Mouse (Mus musculus): Measurements from ENCODE around the gene Csrp1. TPM values are rescaled to one million over a fixed set of nuclear protein-coding genes. Genes with fewer than 3 reads are reported as not detected.

Csrp1 gene
- polyA plus RNA-seq, 1 experiment from 2014 or later: 34.1 TPM

DNA sequence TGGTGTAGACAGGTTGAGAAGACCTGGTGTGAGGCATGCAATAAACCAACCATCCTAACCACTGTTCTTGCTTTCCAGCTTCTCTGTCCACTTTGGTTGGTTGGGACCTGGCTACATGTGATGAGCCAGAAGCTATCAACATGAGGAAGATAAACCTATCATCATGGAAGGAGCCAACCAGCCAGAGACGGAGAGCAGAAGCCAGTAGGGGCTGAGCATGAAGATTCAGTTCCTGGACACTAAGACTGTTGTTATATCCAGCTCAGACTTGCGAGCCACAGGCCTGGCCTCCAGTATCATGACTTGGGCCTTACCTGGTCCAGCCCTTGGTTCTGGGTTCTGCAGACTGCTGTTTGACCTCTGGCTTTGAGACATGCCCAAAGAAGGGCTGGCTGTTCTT is 48.5 kb downstream of the Csrp1 start:
- ATAC-seq (ENCODE audit: low FRiP score) (no peak), DNase-seq (ENCODE audit: low spot score, missing footprints) (no peak)
- Histone ChIP-seq H3K4me3 (ENCODE audit: low read depth, low read length) (no peak overlapping the region), H3K36me3 (ENCODE audit: control insufficient read depth, insufficient read depth, low read length) (no peaks in the 10 kb centered on the region), H3K9me3 (ENCODE audit: control insufficient read depth, low read length) (no peaks in the 10 kb centered on the region), H3K4me1 (ENCODE audit: control insufficient read depth, insufficient read depth, low read length) (peaks cover 10% of the 10 kb centered on the region), H3K4me2 (no peak overlapping the region), H3K27ac (ENCODE audit: low read depth, low read length) (no peak overlapping the region), H3K9ac (ENCODE audit: low read length) (no peak overlapping the region), H3K27me3 (ENCODE audit: control insufficient read depth, insufficient read depth, low read length) (peaks cover 6% of the 10 kb centered on the region; the same call in 1 of the 2 replicates)
- WGBS: 89% methylated on average over 2 of the region's 2 CpGs

DNA sequence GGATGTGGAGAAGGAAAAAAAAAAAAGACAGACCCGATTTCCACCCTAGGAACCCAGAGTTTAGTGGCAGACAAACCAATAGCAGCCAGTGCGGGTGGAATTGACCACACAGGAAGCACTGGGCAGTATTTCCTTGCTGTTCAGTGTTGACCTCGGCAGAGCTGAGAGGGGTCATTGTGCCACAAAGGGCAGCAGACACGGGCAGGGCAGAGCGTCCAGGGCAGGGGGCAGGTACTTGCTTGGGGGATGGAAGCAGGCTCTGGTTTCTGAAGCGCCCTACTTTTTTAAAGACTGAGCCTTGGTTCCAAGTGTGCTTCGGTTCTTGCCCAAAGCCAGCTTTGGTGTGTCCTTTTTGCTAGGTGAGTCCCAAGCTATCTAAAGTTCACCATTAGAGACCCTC is 50.4 kb downstream of the Csrp1 start:
- WGBS: 87% methylated on average over 7 of the region's 7 CpGs
- no peaks in the 10 kb centered on the region for H3K9me3 ChIP-seq (ENCODE audit: control insufficient read depth, low read length)
- H3K27ac ChIP-seq (ENCODE audit: low read depth, low read length): no peak overlapping the region
- H3K4me2 ChIP-seq: no peak overlapping the region
- ATAC-seq (ENCODE audit: low FRiP score): no peak
- no peak overlapping the region for H3K9ac ChIP-seq (ENCODE audit: low read length)
- DNase-seq (ENCODE audit: low spot score, missing footprints): no peak
- no peak overlapping the region for H3K4me3 ChIP-seq (ENCODE audit: low read depth, low read length)
- peaks cover 10% of the 10 kb centered on the region for H3K4me1 ChIP-seq (ENCODE audit: control insufficient read depth, insufficient read depth, low read length)
- peaks cover 3% of the 10 kb centered on the region; the same call in 1 of the 2 replicates for H3K27me3 ChIP-seq (ENCODE audit: control insufficient read depth, insufficient read depth, low read length)
- H3K36me3 ChIP-seq (ENCODE audit: control insufficient read depth, insufficient read depth, low read length): no peaks in the 10 kb centered on the region

DNA sequence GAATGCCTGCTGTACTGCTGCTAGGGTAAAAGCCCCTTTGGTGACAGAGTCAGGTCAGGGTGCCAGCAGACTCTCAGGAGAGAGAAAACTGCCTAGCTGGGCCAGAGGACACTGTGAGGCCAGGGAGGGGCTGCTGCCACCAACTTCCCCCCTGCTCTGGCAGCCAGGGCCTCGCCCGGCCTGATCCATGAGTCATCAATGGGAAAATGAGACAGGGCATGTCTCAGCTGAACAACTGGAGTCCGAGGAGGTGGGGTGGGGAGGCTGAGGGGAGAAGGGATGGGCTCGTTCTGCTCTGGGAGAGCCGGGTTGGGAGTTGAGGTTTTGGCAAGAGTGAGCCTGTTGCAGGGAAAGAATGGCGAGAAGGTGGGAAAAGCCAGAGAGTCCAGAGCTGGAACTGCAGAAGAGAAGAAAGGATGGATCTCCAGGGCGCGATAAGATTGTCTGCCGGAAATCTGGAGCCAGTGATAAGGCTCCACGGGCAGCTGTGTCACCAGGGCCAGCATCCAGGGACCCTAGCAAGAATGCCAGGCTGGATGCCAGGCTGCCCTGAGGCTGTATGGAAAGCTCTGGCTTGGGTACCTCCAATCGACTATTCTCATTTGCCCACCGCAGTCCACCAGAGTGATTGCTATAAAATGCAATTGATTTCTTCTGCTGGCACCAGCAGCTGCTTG is 51.2 kb downstream of the Csrp1 start:
- DNase-seq (ENCODE audit: low spot score, missing footprints) (no peak), ATAC-seq (ENCODE audit: low FRiP score) (no peak)
- peaks cover 10% of the 10 kb centered on the region for H3K4me1 ChIP-seq (ENCODE audit: control insufficient read depth, insufficient read depth, low read length)
- no peaks in the 10 kb centered on the region for H3K9me3 ChIP-seq (ENCODE audit: control insufficient read depth, low read length)
- H3K27ac ChIP-seq (ENCODE audit: low read depth, low read length): no peak overlapping the region
- no peak overlapping the region for H3K4me3 ChIP-seq (ENCODE audit: low read depth, low read length)
- peaks cover 3% of the 10 kb centered on the region; the same call in 1 of the 2 replicates for H3K27me3 ChIP-seq (ENCODE audit: control insufficient read depth, insufficient read depth, low read length)
- H3K9ac ChIP-seq (ENCODE audit: low read length): no peak overlapping the region
- no peak overlapping the region for H3K4me2 ChIP-seq
- H3K36me3 ChIP-seq (ENCODE audit: control insufficient read depth, insufficient read depth, low read length): no peaks in the 10 kb centered on the region
- 76% methylated on average over 12 of the region's 12 CpGs for WGBS

DNA sequence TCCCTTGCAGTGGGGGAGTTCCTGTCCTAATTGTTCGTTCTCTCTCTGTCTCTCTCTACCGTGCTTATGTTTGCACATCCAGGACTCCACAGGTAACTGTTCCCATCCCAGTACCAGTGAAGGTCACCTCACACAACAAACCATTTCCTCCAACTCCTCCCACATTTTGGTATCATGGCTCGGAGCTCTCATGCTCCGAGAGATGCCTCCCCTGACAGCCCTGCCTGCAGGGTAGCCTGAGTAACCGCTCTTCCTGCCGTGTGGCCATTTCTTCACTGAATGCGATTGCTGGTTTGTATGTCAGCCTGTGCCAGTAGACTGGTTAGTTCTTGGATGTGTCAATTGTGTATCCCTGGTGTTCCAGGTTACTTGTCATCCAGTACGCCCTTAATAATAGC is 51.7 kb downstream of the Csrp1 start:
- Histone ChIP-seq H3K27me3 (ENCODE audit: control insufficient read depth, insufficient read depth, low read length) (peaks cover 3% of the 10 kb centered on the region; the same call in 1 of the 2 replicates), H3K4me3 (ENCODE audit: low read depth, low read length) (no peak overlapping the region), H3K36me3 (ENCODE audit: control insufficient read depth, insufficient read depth, low read length) (no peaks in the 10 kb centered on the region), H3K4me2 (no peak overlapping the region), H3K27ac (ENCODE audit: low read depth, low read length) (no peak overlapping the region), H3K9me3 (ENCODE audit: control insufficient read depth, low read length) (no peaks in the 10 kb centered on the region), H3K4me1 (ENCODE audit: control insufficient read depth, insufficient read depth, low read length) (peaks cover 10% of the 10 kb centered on the region), H3K9ac (ENCODE audit: low read length) (no peak overlapping the region)
- WGBS: 79% methylated on average over 8 of the region's 8 CpGs
- DNase-seq (ENCODE audit: low spot score, missing footprints) (no peak), ATAC-seq (ENCODE audit: low FRiP score) (no peak)

DNA sequence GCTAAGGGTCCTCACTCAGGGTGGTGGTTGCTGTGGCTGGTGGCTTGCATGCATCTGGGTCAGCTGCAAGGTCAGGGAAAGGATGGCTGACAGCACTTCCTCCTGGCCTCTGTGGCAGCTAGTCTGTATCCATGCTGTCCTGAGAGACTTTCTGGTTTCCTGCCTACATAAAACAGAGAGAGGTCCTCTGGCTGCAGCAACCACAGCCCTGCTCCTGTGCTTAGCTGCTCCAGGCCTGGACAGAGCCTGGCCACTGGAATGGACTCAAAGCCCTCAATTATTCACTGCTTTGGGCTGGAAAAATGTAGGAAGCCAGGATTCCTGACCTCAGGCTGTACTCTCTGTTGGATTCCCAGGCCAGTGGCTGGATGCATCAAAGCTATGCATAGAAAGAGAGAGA is 56.7 kb downstream of the Csrp1 start:
- no peak overlapping the region for H3K27ac ChIP-seq (ENCODE audit: low read depth, low read length)
- H3K4me3 ChIP-seq (ENCODE audit: low read depth, low read length): no peak overlapping the region
- H3K27me3 ChIP-seq (ENCODE audit: control insufficient read depth, insufficient read depth, low read length): no peaks in the 10 kb centered on the region
- H3K9ac ChIP-seq (ENCODE audit: low read length): no peak overlapping the region
- ATAC-seq (ENCODE audit: low FRiP score): no peak
- no peaks in the 10 kb centered on the region for H3K36me3 ChIP-seq (ENCODE audit: control insufficient read depth, insufficient read depth, low read length)
- H3K9me3 ChIP-seq (ENCODE audit: control insufficient read depth, low read length): no peaks in the 10 kb centered on the region
- no peak for DNase-seq (ENCODE audit: low spot score, missing footprints)
- H3K4me2 ChIP-seq: no peak overlapping the region
- H3K4me1 ChIP-seq (ENCODE audit: control insufficient read depth, insufficient read depth, low read length): peaks cover 7% of the 10 kb centered on the region; the same call in 1 of the 2 replicates

DNA sequence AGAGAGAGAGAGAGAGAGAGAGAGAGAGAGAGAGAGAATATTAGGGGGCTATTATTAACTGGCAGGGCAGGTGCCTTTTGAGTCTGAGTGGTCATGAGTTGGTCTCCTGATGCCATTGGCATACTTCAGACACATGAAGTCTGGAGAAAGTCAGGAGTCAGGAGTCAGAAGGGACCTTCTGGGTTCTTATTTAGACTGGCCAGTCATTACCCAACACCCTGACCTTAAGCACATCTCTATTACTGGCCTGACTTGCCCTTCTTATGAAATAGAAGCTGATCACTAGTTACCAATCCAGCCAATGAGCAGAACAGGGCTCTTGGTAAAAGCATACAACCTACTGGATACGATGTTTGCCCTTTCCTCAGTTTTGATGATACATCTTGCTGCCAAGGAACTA is 57.2 kb downstream of the Csrp1 start:
- H3K4me2 ChIP-seq: no peak overlapping the region
- no peaks in the 10 kb centered on the region for H3K9me3 ChIP-seq (ENCODE audit: control insufficient read depth, low read length)
- no peaks in the 10 kb centered on the region for H3K36me3 ChIP-seq (ENCODE audit: control insufficient read depth, insufficient read depth, low read length)
- H3K27me3 ChIP-seq (ENCODE audit: control insufficient read depth, insufficient read depth, low read length): no peaks in the 10 kb centered on the region
- H3K9ac ChIP-seq (ENCODE audit: low read length): no peak overlapping the region
- no peak overlapping the region for H3K4me3 ChIP-seq (ENCODE audit: low read depth, low read length)
- 94% methylated on average over 1 of the region's 1 CpGs for WGBS
- DNase-seq (ENCODE audit: low spot score, missing footprints) (no peak), ATAC-seq (ENCODE audit: low FRiP score) (no peak)
- H3K4me1 ChIP-seq (ENCODE audit: control insufficient read depth, insufficient read depth, low read length): peaks cover 7% of the 10 kb centered on the region; the same call in 1 of the 2 replicates
- H3K27ac ChIP-seq (ENCODE audit: low read depth, low read length): no peak overlapping the region

GRCm38 (mm10) chr1:135778780-135779535 is 59.1 kb downstream of the Csrp1 start, which contains the start of gene Tnni1:
Gene Tnni1 (plus strand): TSS chr1:135779434.
- WGBS: 41% methylated on average over 22 of the region's 22 CpGs
- H3K27ac ChIP-seq (ENCODE audit: low read depth, low read length): no peak within 1 kb of the TSS
- H3K4me2 ChIP-seq: no peak within 1 kb of the TSS
- ATAC-seq (ENCODE audit: low FRiP score): peak; percentile 35; the same call in 1 of the 2 replicates
- no peaks in the 10 kb centered on the region for H3K36me3 ChIP-seq (ENCODE audit: control insufficient read depth, insufficient read depth, low read length)
- DNase-seq (ENCODE audit: low spot score, missing footprints): peak; percentile 89
- H3K9ac ChIP-seq (ENCODE audit: low read length): 0 out of 2 replicates have a peak within 1 kb of the TSS, but pooled peaks have one; percentile 20
- no peaks in the 10 kb centered on the region for H3K9me3 ChIP-seq (ENCODE audit: control insufficient read depth, low read length)
- H3K4me3 ChIP-seq (ENCODE audit: low read depth, low read length): no peak within 1 kb of the TSS
- H3K4me1 ChIP-seq (ENCODE audit: control insufficient read depth, insufficient read depth, low read length): peaks cover 14% of the 10 kb centered on the region
- no peaks in the 10 kb centered on the region for H3K27me3 ChIP-seq (ENCODE audit: control insufficient read depth, insufficient read depth, low read length)

DNA sequence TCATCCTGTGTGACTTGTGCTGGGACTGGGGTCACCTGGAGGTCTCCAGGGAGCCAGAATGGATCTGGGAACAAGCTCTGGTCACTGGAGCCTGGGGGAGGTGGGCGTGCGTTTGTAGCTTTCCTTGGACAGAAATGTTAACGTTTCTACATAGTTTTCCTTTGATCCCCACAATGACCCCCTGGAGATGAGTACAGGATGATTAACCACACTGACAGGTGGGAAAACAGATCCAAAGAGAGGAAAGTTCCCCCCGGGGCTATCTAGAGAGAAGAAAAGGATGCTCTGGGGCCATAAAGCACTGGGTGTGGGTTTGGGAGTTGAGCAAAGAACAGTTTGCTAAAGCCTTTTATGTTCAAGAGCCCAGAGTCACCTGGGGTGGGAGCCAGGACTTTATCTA is 60.8 kb downstream of the Csrp1 start:
- no peaks in the 10 kb centered on the region for H3K36me3 ChIP-seq (ENCODE audit: control insufficient read depth, insufficient read depth, low read length)
- no peaks in the 10 kb centered on the region for H3K27me3 ChIP-seq (ENCODE audit: control insufficient read depth, insufficient read depth, low read length)
- H3K4me1 ChIP-seq (ENCODE audit: control insufficient read depth, insufficient read depth, low read length): peaks cover 14% of the 10 kb centered on the region
- no peak overlapping the region for H3K27ac ChIP-seq (ENCODE audit: low read depth, low read length)
- DNase-seq (ENCODE audit: low spot score, missing footprints) (no peak), ATAC-seq (ENCODE audit: low FRiP score) (no peak)
- H3K4me2 ChIP-seq: no peak overlapping the region
- no peaks in the 10 kb centered on the region for H3K9me3 ChIP-seq (ENCODE audit: control insufficient read depth, low read length)
- peak overlapping the region; percentile 16; the same call in 1 of the 2 replicates for H3K9ac ChIP-seq (ENCODE audit: low read length)
- WGBS: 66% methylated on average over 4 of the region's 4 CpGs
- no peak overlapping the region for H3K4me3 ChIP-seq (ENCODE audit: low read depth, low read length)

DNA sequence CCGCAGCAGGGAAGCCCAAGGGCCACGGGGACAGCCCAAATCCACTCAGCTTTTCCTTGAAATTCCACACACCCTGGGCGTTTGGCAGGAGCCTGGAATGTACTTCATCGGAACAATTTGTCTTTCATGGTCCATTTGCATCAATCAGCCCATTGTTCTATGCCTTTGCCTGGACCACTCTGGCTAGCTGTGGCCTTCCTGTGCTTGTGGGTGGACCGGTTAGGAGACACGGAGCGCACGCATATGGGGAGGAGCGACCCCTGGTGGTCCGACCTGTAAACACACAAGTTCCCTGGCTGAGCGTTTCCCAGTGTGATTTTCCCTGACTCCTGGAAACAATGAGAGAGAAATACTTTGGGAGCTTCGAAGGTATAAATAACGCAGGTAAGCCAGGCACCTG is 61.4 kb downstream of the Csrp1 start:
- Histone ChIP-seq H3K9ac (ENCODE audit: low read length) (peak overlapping the region; percentile 16; the same call in 1 of the 2 replicates), H3K4me3 (ENCODE audit: low read depth, low read length) (no peak overlapping the region)
- 18% methylated on average over 13 of the region's 13 CpGs for WGBS

More for the DNA sequence above, 61.4 kb downstream of the Csrp1 start:
- DNase-seq (ENCODE audit: low spot score, missing footprints) (peak; percentile 98), ATAC-seq (ENCODE audit: low FRiP score) (peak; percentile 58; the same call in 1 of the 2 replicates)
- Histone ChIP-seq H3K4me2 (no peak overlapping the region), H3K4me1 (ENCODE audit: control insufficient read depth, insufficient read depth, low read length) (peaks cover 14% of the 10 kb centered on the region), H3K36me3 (ENCODE audit: control insufficient read depth, insufficient read depth, low read length) (no peaks in the 10 kb centered on the region), H3K27me3 (ENCODE audit: control insufficient read depth, insufficient read depth, low read length) (no peaks in the 10 kb centered on the region), H3K9me3 (ENCODE audit: control insufficient read depth, low read length) (no peaks in the 10 kb centered on the region), H3K27ac (ENCODE audit: low read depth, low read length) (no peak overlapping the region)

Measured in midbrain, embryonic 11.5 days (tissue).